Comparison of ENCODE assay signal across 8 mouse cellular contexts in genomic region chr5:113553402-113553897, GRCm38 (mm10).
DNase-seq lines count a peak whose midpoint lies in the region; ATAC-seq lines count a peak whose summit lies in the region.

No protein-coding gene starts in this region.

- peaks cover 39% of the 10 kb centered on the region for H3K27me3 ChIP-seq in kidney, embryonic 15.5 days
- H3K27me3 ChIP-seq in embryonic facial prominence, embryonic 14.5 days (replicated peaks; ENCODE audit: control insufficient read depth, insufficient read depth, low read length) = peaks cover 4% of the 10 kb centered on the region; the same call in 1 of the 2 replicates

- no peak for DNase-seq in kidney, adult 9 months
- peak; percentile 57 for DNase-seq in R1 (ENCODE audit: low read depth, low spot score)
- peak; percentile 80 for DNase-seq in embryonic facial prominence, embryonic 14.5 days (ENCODE audit: low spot score)
- DNase-seq in lung, postnatal 14 days = peak; percentile 22
- no peak for DNase-seq in layer of hippocampus, postnatal 36 days
- no peak for DNase-seq in left cerebral cortex, adult 18-20 months (ENCODE audit: low spot score in 2 of 2)
- no peak for DNase-seq in heart, adult 18-20 months

- no peak overlapping the region for H3K27ac ChIP-seq in kidney, embryonic 15.5 days
- no peak overlapping the region; the same call in 1 of the 2 replicates for H3K27ac ChIP-seq in embryonic facial prominence, embryonic 14.5 days (replicated peaks; ENCODE audit: low read depth, low read length)

- H3K4me1 ChIP-seq in kidney, embryonic 15.5 days = 0 out of 2 replicates have a peak, but pooled peaks cover 3% of the 10 kb centered on the region
- H3K4me1 ChIP-seq in embryonic facial prominence, embryonic 14.5 days (ENCODE audit: control insufficient read depth, insufficient read depth, low read length) = peaks cover 9% of the 10 kb centered on the region; the same call in 1 of the 2 replicates

- H3K9ac ChIP-seq in kidney, embryonic 15.5 days = no peak overlapping the region
- no peak overlapping the region for H3K9ac ChIP-seq in embryonic facial prominence, embryonic 14.5 days (ENCODE audit: low read depth, low read length)

- H3K4me3 ChIP-seq in kidney, embryonic 15.5 days (replicated peaks) = no peak overlapping the region
- H3K4me3 ChIP-seq in embryonic facial prominence, embryonic 14.5 days (ENCODE audit: low read depth, low read length) = no peak overlapping the region

- H3K9me3 ChIP-seq in kidney, embryonic 15.5 days (replicated peaks) = no peaks in the 10 kb centered on the region
- no peaks in the 10 kb centered on the region for H3K9me3 ChIP-seq in embryonic facial prominence, embryonic 14.5 days (ENCODE audit: control insufficient read depth, low read length)

- 0 out of 2 replicates have a peak, but pooled peaks have one; percentile 33 for ATAC-seq in kidney, embryonic 15.5 days (replicated peaks; ENCODE audit: low FRiP score)
- ATAC-seq in embryonic facial prominence, embryonic 14.5 days (ENCODE audit: low read depth) = no peak

- H3K4me2 ChIP-seq in kidney, embryonic 15.5 days = no peak overlapping the region
- no peak overlapping the region for H3K4me2 ChIP-seq in embryonic facial prominence, embryonic 14.5 days (ENCODE audit: low read depth, low read length)

- WGBS in kidney, embryonic 15.5 days = 10% methylated on average over 9 of the region's 9 CpGs
- WGBS in embryonic facial prominence, embryonic 14.5 days = 6% methylated on average over 9 of the region's 9 CpGs

- no peaks in the 10 kb centered on the region for H3K36me3 ChIP-seq in kidney, embryonic 15.5 days
- H3K36me3 ChIP-seq in embryonic facial prominence, embryonic 14.5 days (ENCODE audit: control insufficient read depth, insufficient read depth, low read length) = no peaks in the 10 kb centered on the region

Comparison
In these comparisons a context has a peak if more than half of its experiments do, and no peak if none do; other contexts are left out.
1. DNase-seq: peak in R1 (single experiment), embryonic facial prominence, embryonic 14.5 days (single experiment) and lung, postnatal 14 days (single experiment); none in kidney, adult 9 months (single experiment), layer of hippocampus, postnatal 36 days (0 of 2), left cerebral cortex, adult 18-20 months (0 of 2) and heart, adult 18-20 months (0 of 2).